Mouse (Mus musculus): ENCODE measurements around the gene Ube2g2. TPM values are rescaled to one million over a fixed set of nuclear protein-coding genes. Genes with fewer than 3 reads are reported as not detected.
A peak's percentile ranks its signal among the peaks of the same experiment; 100 is the strongest.
"Not testable (repeated sequence)": the region's sequence is repeated elsewhere in the genome, so short reads cannot be mapped to it uniquely, and the experiment has no call there.

Gene Ube2g2
- polyA plus RNA-seq, 1 experiment from 2014 or later, result 72.8 TPM

- Histone ChIP-seq H3K4me3 (peak overlapping the region; percentile 35), H3K9ac (no peak overlapping the region), H3K27me3 (replicated peaks) (peaks cover 62% of the 10 kb centered on the region), H3K4me1 (replicated peaks) (peaks cover 8% of the 10 kb centered on the region), H3K9me3 (replicated peaks) (no peaks in the 10 kb centered on the region), H3K4me2 (peak overlapping the region; percentile 65), H3K27ac (ENCODE audit: poor library complexity, severe bottlenecking) (no peak overlapping the region), H3K36me3 (no peaks in the 10 kb centered on the region)
- 1% methylated on average over 35 of the region's 35 CpGs for WGBS
- ATAC-seq (ENCODE audit: insufficient number of reproducible peaks, low FRiP score), result no peak
Measured at GRCm38 (mm10) chr10:77677562-77677961, 55.5 kb downstream of the Ube2g2 start.

DNA sequence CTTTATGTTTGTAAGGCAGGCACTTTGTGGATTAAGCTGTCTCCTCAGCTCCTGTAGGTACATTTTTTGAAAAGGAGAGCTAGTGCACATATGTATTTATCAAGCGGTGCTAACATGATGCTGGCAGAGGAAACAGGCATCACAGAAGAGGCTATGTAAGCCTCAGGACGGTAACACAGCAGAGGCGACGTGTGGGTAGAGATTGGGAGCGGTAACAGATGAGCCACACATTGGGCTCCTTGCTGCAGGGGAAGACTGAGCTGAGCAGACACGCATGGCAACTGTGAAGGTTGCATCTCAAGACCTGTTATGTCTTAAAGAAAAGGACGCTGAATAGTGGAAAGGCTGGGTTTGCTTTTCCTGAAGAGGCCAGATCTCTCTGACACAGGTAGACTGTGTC is 60.9 kb downstream of the Ube2g2 start:
- H3K4me2 ChIP-seq, result no peak overlapping the region
- H3K9me3 ChIP-seq (replicated peaks), result no peaks in the 10 kb centered on the region
- no peak overlapping the region for H3K27ac ChIP-seq (ENCODE audit: poor library complexity, severe bottlenecking)
- ATAC-seq (ENCODE audit: insufficient number of reproducible peaks, low FRiP score), result no peak
- peaks cover 81% of the 10 kb centered on the region for H3K27me3 ChIP-seq (replicated peaks)
- no peaks in the 10 kb centered on the region for H3K36me3 ChIP-seq
- H3K4me3 ChIP-seq, result no peak overlapping the region
- 68% methylated on average over 7 of the region's 7 CpGs for WGBS
- peaks cover 10% of the 10 kb centered on the region for H3K4me1 ChIP-seq (replicated peaks)
- no peak overlapping the region for H3K9ac ChIP-seq

- Histone ChIP-seq H3K27ac (ENCODE audit: poor library complexity, severe bottlenecking) (no peak overlapping the region), H3K4me2 (no peak overlapping the region), H3K9me3 (replicated peaks) (no peaks in the 10 kb centered on the region), H3K27me3 (replicated peaks) (peaks cover 82% of the 10 kb centered on the region), H3K36me3 (no peaks in the 10 kb centered on the region), H3K9ac (no peak overlapping the region), H3K4me1 (replicated peaks) (peaks cover 10% of the 10 kb centered on the region; the same call in 1 of the 2 replicates), H3K4me3 (no peak overlapping the region)
- 37% methylated on average over 8 of the region's 8 CpGs for WGBS
- ATAC-seq (ENCODE audit: insufficient number of reproducible peaks, low FRiP score), result no peak
Measured at GRCm38 (mm10) chr10:77684181-77684580, 62.1 kb downstream of the Ube2g2 start.

- Histone ChIP-seq H3K27ac (ENCODE audit: poor library complexity, severe bottlenecking) (no peak within 1 kb of the TSS), H3K4me2 (peak within 1 kb of the TSS; percentile 11), H3K27me3 (replicated peaks) (peaks cover 85% of the 10 kb centered on the region), H3K36me3 (no peaks in the 10 kb centered on the region), H3K9me3 (replicated peaks) (no peaks in the 10 kb centered on the region), H3K4me1 (replicated peaks) (peaks cover 10% of the 10 kb centered on the region; the same call in 1 of the 2 replicates), H3K9ac (no peak within 1 kb of the TSS), H3K4me3 (no peak within 1 kb of the TSS)
- 2% methylated on average over 22 of the region's 22 CpGs for WGBS
- peak; percentile 50; the same call in 1 of the 2 replicates for ATAC-seq (ENCODE audit: insufficient number of reproducible peaks, low FRiP score)
Measured at GRCm38 (mm10) chr10:77685895-77686664, 64.0 kb downstream of the Ube2g2 start, which contains the start of gene Tspear. Tspear (plus strand) TSS chr10:77686569.

DNA sequence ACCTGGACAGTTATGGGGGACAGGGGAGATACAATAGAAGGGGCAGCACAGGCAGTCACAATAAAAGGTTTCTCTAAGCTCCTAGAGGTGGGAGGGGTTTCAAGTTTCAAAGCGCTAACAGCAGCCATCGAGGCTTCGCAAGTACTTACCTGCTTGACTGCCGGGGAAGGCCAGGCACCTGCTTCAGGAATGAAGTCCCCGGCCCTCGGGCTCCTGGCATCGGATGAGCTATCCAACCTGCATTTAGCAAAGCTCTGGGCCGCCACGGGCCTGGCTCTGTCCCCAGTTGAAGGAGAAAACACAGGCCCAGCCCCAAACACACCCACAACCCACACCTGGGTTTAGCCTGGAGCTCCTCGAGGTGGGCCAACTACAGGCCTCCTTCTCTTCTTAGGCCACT is 64.9 kb downstream of the Ube2g2 start:
- Histone ChIP-seq H3K36me3 (no peaks in the 10 kb centered on the region), H3K4me2 (no peak overlapping the region), H3K4me3 (no peak overlapping the region), H3K27me3 (replicated peaks) (peaks cover 94% of the 10 kb centered on the region), H3K9me3 (replicated peaks) (no peaks in the 10 kb centered on the region), H3K4me1 (replicated peaks) (peaks cover 10% of the 10 kb centered on the region; the same call in 1 of the 2 replicates), H3K27ac (ENCODE audit: poor library complexity, severe bottlenecking) (no peak overlapping the region), H3K9ac (no peak overlapping the region)
- no peak for ATAC-seq (ENCODE audit: insufficient number of reproducible peaks, low FRiP score)
- WGBS, result 20% methylated on average over 10 of the region's 10 CpGs

DNA sequence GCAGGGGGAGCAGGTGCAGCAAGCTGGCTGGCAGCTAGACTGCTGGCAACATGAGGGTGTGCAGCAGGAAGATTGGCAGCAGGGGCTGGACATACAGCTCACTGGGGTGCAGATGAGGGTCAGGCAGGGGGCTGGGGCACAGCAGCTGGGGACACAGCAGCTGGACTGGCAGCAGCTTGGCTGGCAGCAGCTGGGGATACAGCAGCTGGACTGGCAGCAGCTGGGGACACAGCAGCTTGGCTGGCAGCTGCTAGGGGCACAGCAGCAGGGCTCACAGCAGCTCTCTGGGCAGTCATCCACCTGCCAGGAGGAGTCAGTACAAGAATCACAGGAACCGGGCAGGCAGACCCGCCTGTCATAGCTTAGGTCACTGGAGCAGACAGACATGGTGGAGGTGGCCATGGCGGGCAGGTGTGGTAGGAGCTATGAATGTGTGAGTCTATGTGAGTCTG is 68.3 kb downstream of the Ube2g2 start, which contains the start of gene Gm19402:
Gene Gm19402 (minus strand): TSS at position 402 of the 452 bp plus-strand sequence.
- H3K9ac ChIP-seq; ATAC-seq (ENCODE audit: insufficient number of reproducible peaks, low FRiP score); H3K4me2 ChIP-seq; H3K4me1 ChIP-seq (replicated peaks); H3K4me3 ChIP-seq; H3K9me3 ChIP-seq (replicated peaks); H3K27ac ChIP-seq (ENCODE audit: poor library complexity, severe bottlenecking); H3K36me3 ChIP-seq: not testable (repeated sequence)
- 69% methylated on average over 3 of the region's 3 CpGs for WGBS
- H3K27me3 ChIP-seq (replicated peaks), result peaks cover 77% of the 10 kb centered on the region

MicroRNA genes within 50 kb of the gene (microRNA counts, 519-probe panel; counts per million panel counts)
- microRNA mmu-miR-1930, result not detected

Small RNA genes within 50 kb of the gene (microRNA-seq; reads per million reads assigned to microRNA genes)
- 12.7 reads per million, percentile 28 among the genes with 10 or more reads in this experiment for gene Mir1930

Other genes with a start within 250 kb of the Ube2g2 start
- gene Adarb1, start 204.0 kb upstream of the Ube2g2 start, polyA plus RNA-seq (2016; fragmentation: Nextera tagmentation; extraction: Ambion mirVana), result 13.3 and 14.2 TPM in 2 replicates
- gene Fam207a, start 106.5 kb upstream of the Ube2g2 start, polyA plus RNA-seq (2016; fragmentation: Nextera tagmentation; extraction: Ambion mirVana), result 31.0 and 32.1 TPM in 2 replicates
- gene Itgb2, start 92.0 kb upstream of the Ube2g2 start, polyA plus RNA-seq (2016; fragmentation: Nextera tagmentation; extraction: Ambion mirVana), result 1.5 and 2.5 TPM in 2 replicates
- 103 and 104 TPM in 2 replicates for gene Pttg1ip, start 40.6 kb upstream of the Ube2g2 start, polyA plus RNA-seq (2016; fragmentation: Nextera tagmentation; extraction: Ambion mirVana)
- gene Sumo3, start 16.2 kb upstream of the Ube2g2 start, polyA plus RNA-seq (2016; fragmentation: Nextera tagmentation; extraction: Ambion mirVana), result 177 and 184 TPM in 2 replicates
- 14.5 TPM in 1 of 2 replicates, not detected in the other for gene Gm49325, start 16.1 kb upstream of the Ube2g2 start, polyA plus RNA-seq (2016; fragmentation: Nextera tagmentation; extraction: Ambion mirVana)
- not detected in 2 replicates for gene Tspear, start 64.3 kb downstream of the Ube2g2 start, polyA plus RNA-seq (2016; fragmentation: Nextera tagmentation; extraction: Ambion mirVana)
- not detected in 2 replicates for gene Gm19402, start 68.5 kb downstream of the Ube2g2 start, polyA plus RNA-seq (2016; fragmentation: Nextera tagmentation; extraction: Ambion mirVana)
- gene Gm9508, start 75.0 kb downstream of the Ube2g2 start, polyA plus RNA-seq (2016; fragmentation: Nextera tagmentation; extraction: Ambion mirVana), result not detected in 2 replicates
- not detected in 2 replicates for gene Gm10272, start 84.4 kb downstream of the Ube2g2 start, polyA plus RNA-seq (2016; fragmentation: Nextera tagmentation; extraction: Ambion mirVana)
- not detected in 2 replicates for gene Gm10024, start 89.2 kb downstream of the Ube2g2 start, polyA plus RNA-seq (2016; fragmentation: Nextera tagmentation; extraction: Ambion mirVana)
- gene Gm10142, start 93.5 kb downstream of the Ube2g2 start, polyA plus RNA-seq (2016; fragmentation: Nextera tagmentation; extraction: Ambion mirVana), result not detected in 2 replicates
- not detected in 2 replicates for gene Krtap12-1, start 98.3 kb downstream of the Ube2g2 start, polyA plus RNA-seq (2016; fragmentation: Nextera tagmentation; extraction: Ambion mirVana)
- gene Gm10100, start 104.2 kb downstream of the Ube2g2 start, polyA plus RNA-seq (2016; fragmentation: Nextera tagmentation; extraction: Ambion mirVana), result not detected in 2 replicates
- gene Gm18596, start 120.4 kb downstream of the Ube2g2 start, polyA plus RNA-seq (2016; fragmentation: Nextera tagmentation; extraction: Ambion mirVana), result not detected in 2 replicates
- not detected in 2 replicates for gene Gm9736, start 129.1 kb downstream of the Ube2g2 start, polyA plus RNA-seq (2016; fragmentation: Nextera tagmentation; extraction: Ambion mirVana)
- gene Gm3233, start 137.4 kb downstream of the Ube2g2 start, polyA plus RNA-seq (2016; fragmentation: Nextera tagmentation; extraction: Ambion mirVana), result not detected in 2 replicates
- gene Gm3238, start 149.1 kb downstream of the Ube2g2 start, polyA plus RNA-seq (2016; fragmentation: Nextera tagmentation; extraction: Ambion mirVana), result not detected in 2 replicates
- not detected in 2 replicates for gene Gm7138, start 154.7 kb downstream of the Ube2g2 start, polyA plus RNA-seq (2016; fragmentation: Nextera tagmentation; extraction: Ambion mirVana)
- not detected in 2 replicates for gene Gm3250, start 160.3 kb downstream of the Ube2g2 start, polyA plus RNA-seq (2016; fragmentation: Nextera tagmentation; extraction: Ambion mirVana)
- not detected in 2 replicates for gene Gm7137, start 165.9 kb downstream of the Ube2g2 start, polyA plus RNA-seq (2016; fragmentation: Nextera tagmentation; extraction: Ambion mirVana)
- not detected in 2 replicates for gene Gm9639, start 172.8 kb downstream of the Ube2g2 start, polyA plus RNA-seq (2016; fragmentation: Nextera tagmentation; extraction: Ambion mirVana)
- not detected in 2 replicates for gene Gm19668, start 176.9 kb downstream of the Ube2g2 start, polyA plus RNA-seq (2016; fragmentation: Nextera tagmentation; extraction: Ambion mirVana)
- not detected in 2 replicates for gene Gm9507, start 189.6 kb downstream of the Ube2g2 start, polyA plus RNA-seq (2016; fragmentation: Nextera tagmentation; extraction: Ambion mirVana)
- gene Gm2696, start 192.4 kb downstream of the Ube2g2 start, polyA plus RNA-seq (2016; fragmentation: Nextera tagmentation; extraction: Ambion mirVana), result not detected in 2 replicates
- gene Krtap10-4, start 204.8 kb downstream of the Ube2g2 start, polyA plus RNA-seq (2016; fragmentation: Nextera tagmentation; extraction: Ambion mirVana), result not detected in 2 replicates
- gene Krtap10-10, start 213.7 kb downstream of the Ube2g2 start, polyA plus RNA-seq (2016; fragmentation: Nextera tagmentation; extraction: Ambion mirVana), result not detected in 2 replicates
- gene Gm36176, start 224.5 kb downstream of the Ube2g2 start, polyA plus RNA-seq (2016; fragmentation: Nextera tagmentation; extraction: Ambion mirVana), result not detected in 2 replicates
- not detected in 2 replicates for gene Gm10318, start 230.6 kb downstream of the Ube2g2 start, polyA plus RNA-seq (2016; fragmentation: Nextera tagmentation; extraction: Ambion mirVana)
- gene Gm3285, start 239.7 kb downstream of the Ube2g2 start, polyA plus RNA-seq (2016; fragmentation: Nextera tagmentation; extraction: Ambion mirVana), result not detected in 2 replicates